Mouse (Mus musculus) thymus, postnatal 14 days (tissue): ENCODE data around the gene Pik3r1.

ENCODE experiments used
- DNase-seq: peaks from one replicate; pipeline ENCODE4 v3.0.0; 2021

Pik3r1 gene

DNA sequence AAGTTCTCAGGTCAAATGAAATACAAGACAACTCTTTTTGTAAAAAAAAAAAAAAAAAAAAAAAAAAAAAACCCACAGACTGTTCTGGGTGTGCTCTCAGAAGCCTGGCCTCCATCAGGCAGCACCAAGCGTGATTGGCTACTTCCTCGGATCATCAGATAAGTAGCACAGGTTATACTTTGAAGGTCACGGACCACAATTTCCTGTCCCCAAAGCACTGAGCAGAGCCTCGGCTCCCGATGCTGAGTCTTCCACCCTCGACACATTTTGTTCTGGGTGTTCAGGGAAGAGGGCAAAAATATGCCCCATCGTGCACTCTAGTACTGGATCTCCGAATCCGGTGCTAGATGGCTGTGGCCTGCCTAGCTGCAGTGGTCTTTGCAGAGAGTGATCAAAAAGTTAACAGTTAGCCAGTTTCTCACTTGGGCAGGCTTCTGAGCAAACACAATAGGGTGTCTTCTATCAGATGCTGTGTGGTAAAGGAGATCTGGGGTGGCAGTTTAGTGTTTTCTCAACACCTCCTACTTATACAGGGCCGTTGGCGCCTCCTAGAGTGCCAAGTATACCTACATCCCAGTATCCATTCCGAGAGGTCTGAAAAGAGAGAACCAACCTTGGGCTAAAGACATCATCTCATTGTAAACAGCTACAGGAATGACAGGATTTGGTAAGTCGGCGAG lies 65.8 kb downstream of the Pik3r1 start:
- DNase-seq, result peak; percentile 74

DNA sequence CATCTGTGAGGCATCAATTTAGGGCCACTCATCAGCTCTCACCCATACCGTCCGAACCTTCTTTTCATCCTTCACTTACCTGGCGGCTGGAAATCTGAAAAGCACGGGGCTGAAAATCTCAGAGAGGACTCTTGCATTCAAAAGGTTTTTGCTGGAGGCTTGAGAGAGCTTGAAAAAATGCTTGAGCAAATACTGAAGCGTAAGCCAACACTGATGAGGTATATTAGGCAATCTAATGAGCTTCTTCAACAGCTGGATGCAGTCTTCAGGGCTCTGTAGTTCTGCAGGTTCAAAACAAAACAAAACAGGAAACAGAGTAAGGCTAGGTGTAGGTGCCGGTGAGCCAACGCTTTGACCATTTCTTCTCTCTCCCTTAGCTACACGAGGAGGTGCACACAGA lies 66.4 kb downstream of the Pik3r1 start:
- no peak for DNase-seq

GRCm38 (mm10) chr13:101699742-101700141 lies 68.3 kb downstream of the Pik3r1 start:
- no peak for DNase-seq

- DNase-seq, result no peak
Measured at GRCm38 (mm10) chr13:101697966-101698365, 70.1 kb downstream of the Pik3r1 start.

- DNase-seq, result no peak
Measured at GRCm38 (mm10) chr13:101697461-101697860, 70.6 kb downstream of the Pik3r1 start.

GRCm38 (mm10) chr13:101696827-101697226 lies 71.2 kb downstream of the Pik3r1 start:
- DNase-seq, result peak; percentile 62

- no peak for DNase-seq
Measured at GRCm38 (mm10) chr13:101696316-101696715, 71.7 kb downstream of the Pik3r1 start.

DNA sequence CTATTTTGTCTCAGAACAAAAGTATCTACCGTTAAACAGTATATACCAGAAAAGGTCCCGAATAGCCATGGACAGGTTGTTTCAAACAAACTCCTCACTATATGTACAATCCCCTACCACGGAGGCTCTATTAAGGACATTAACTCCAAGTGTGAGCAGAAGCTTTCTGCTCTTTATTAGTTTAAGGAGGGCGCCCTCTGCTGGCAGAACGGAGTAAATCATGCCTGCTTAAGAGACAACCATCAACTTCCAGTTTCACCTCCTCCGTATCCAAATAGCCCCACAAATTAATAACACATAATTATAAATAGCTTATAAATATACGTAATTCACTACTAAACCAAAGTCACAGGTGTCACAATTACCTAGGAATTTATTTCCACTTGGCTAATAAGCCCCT lies 72.1 kb downstream of the Pik3r1 start:
- DNase-seq, result peak; percentile 91

DNA sequence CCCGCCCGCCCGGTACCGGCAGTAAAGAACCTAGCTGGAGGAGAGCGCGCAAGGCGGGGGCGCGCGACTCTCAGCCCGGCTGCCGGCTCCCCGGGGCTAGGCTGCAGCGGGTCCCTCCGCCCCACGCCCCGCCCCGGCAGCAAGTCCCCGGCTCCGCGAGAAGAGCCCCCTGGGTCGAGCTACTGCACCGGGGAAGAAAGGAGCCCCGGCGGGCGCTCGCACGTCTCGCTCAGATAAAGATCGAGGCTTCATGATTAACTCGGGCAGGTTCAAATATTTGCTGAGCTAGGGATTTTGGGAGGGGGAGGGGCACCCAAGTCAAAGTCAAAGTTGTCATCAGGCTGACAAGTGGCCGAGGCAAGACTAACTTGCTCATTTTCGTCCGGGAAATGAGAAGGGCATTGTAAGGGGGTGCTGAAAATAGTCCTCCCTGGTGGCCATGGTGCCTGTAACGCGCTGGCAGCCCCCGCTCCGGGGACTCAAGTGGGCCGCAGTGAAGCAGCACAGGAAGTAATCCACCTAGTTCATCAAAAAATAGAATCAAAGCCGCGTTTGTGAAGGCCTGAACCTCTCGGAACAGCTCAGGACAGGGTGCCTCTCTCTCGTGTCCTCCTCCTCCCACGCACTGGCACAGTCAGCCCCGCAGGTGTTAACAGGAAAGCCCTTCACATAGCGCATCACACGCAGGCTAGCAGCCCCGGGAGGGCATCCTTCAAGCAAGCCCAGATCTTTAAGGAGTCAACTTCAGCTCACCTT lies 73.3 kb downstream of the Pik3r1 start:
- DNase-seq, result peak; percentile 91

- peak; percentile 88 for DNase-seq
Measured at GRCm38 (mm10) chr13:101693967-101694495, 74.0 kb downstream of the Pik3r1 start.

- DNase-seq, result peak; percentile 53
Measured at GRCm38 (mm10) chr13:101692866-101693691, 74.9 kb downstream of the Pik3r1 start.

- DNase-seq, result peak; percentile 38
Measured at GRCm38 (mm10) chr13:101692239-101692784, 75.7 kb downstream of the Pik3r1 start.

- DNase-seq, result no peak
Measured at GRCm38 (mm10) chr13:101691669-101692068, 76.3 kb downstream of the Pik3r1 start.

GRCm38 (mm10) chr13:101690911-101691655 lies 76.9 kb downstream of the Pik3r1 start:
- DNase-seq, result no peak

DNA sequence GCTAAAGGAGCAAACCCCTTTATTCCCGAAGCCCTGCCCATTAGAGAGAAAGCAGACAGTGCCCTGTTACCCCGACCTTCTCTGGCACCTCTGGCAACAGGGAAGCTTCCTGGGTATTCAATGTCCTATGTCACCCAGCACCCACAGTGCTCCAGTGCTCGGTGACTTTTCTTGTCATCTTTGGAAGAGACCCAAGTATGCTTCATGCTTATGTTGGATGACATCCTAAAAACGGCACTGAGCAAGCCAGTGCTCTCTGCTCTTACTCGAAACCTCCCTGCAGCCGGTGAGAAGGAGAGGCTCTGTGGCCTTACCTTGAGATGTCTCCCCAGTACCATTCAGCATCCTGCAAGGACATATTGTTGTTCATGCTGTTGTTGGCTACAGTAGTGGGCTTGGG lies 77.8 kb downstream of the Pik3r1 start:
- DNase-seq, result no peak

- no peak for DNase-seq
Measured at GRCm38 (mm10) chr13:101686256-101686655, 81.8 kb downstream of the Pik3r1 start.

GRCm38 (mm10) chr13:101684706-101685105 lies 83.3 kb downstream of the Pik3r1 start:
- no peak for DNase-seq

GRCm38 (mm10) chr13:101682378-101682777 lies 85.6 kb downstream of the Pik3r1 start:
- no peak for DNase-seq

GRCm38 (mm10) chr13:101680083-101680482 lies 87.9 kb downstream of the Pik3r1 start:
- peak; percentile 57 for DNase-seq

DNA sequence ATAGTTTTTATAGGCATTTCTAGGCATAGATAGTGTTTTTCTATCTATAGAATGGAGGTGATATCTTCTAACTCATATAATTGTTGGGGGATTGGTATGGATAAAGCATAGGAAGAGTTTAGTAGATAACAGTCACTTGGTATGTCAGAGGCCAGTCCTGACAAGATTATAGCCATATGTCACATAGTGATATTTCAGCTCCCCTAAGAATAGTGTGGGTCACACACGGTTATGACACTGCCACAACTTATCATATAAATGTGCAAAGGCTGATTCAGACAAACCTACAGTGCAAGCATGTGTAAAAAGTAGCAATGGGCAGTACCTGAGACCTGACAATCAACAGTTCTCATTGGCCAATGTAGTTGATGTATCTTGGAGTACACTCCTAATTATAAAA lies 89.0 kb downstream of the Pik3r1 start:
- no peak for DNase-seq

GRCm38 (mm10) chr13:101678036-101678435 lies 90.0 kb downstream of the Pik3r1 start:
- DNase-seq, result no peak

- no peak for DNase-seq
Measured at GRCm38 (mm10) chr13:101673876-101674275, 94.1 kb downstream of the Pik3r1 start.
